Mouse (Mus musculus): Measurements from ENCODE around the gene Gm20388.

Gene Gm20388

DNA sequence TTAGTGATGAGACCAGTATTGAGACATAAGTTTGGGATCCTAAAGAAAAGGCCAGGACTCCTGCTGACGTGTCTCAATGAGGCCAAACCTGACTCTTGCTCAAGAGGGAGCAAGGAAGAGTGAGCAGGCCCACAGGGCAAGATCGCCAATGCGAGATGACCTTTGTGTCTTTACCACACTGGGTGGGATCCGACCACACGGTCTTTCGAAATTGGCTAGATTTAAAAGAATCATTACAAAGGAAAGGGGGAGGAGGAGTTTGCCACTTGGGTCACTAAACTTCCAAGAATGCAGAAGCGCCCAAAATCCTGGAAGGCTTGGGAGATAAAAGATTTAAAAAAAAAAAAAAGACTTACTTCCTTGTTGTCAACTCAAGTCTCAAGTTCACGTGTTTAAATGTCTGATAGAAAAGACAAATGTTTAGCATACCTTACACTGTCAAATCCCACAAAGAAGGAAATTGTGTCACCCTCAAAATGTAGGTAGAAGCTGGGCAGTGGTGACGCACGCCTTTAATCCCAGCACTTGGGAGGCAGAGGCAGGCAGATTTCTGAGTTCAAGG, 1936.7 kb downstream of the Gm20388 start:
- DNase-seq (ENCODE audit: low spot score), result no peak

GRCm38 (mm10) chr8:121847987-121848386, 1937.3 kb downstream of the Gm20388 start:
- DNase-seq (ENCODE audit: low spot score), result no peak

DNA sequence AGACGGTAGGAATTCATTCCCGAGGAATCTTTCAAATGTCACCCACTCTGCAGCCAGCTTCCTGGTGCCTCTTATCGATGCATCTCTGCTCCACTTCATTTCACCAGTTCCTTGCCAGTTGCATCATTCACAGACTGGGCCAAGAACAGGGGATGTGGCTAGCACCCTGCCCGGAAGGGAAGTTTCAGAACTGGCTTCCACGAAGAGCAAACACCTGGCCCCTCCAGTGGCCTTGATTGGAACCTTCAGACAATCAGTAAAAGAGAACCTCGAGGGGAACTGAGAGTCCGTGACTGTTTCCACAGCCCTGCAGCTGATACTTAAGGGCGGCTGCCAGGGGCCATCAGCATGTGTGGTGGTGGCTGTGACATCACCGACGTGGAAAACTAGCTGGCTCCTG, 1937.9 kb downstream of the Gm20388 start:
- no peak for DNase-seq (ENCODE audit: low spot score)

- no peak for DNase-seq (ENCODE audit: low spot score)
Measured at GRCm38 (mm10) chr8:121849303-121849702, 1938.7 kb downstream of the Gm20388 start.

DNA sequence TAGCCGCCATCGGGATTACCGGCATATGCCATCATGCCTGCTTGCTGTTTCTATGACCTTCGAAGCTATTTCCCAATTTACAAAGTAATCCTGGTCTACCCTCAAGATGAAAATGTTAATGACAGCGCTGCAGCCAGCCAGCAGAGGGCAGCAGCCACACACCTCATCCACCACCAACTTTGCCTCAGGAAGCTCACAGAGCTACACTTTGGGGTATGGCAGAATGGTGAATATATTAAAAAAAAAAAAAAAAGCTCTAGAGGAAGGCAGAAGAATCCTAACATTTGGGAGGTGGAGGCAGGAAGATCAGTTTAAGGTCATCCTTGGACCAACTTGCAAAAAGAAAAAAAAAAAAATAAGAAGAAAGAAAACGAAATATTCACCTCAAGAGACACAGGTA, 1939.4 kb downstream of the Gm20388 start:
- peak; percentile 58 for DNase-seq (ENCODE audit: low spot score)

- no peak for DNase-seq (ENCODE audit: low spot score)
Measured at GRCm38 (mm10) chr8:121850436-121850820, 1939.8 kb downstream of the Gm20388 start.

DNA sequence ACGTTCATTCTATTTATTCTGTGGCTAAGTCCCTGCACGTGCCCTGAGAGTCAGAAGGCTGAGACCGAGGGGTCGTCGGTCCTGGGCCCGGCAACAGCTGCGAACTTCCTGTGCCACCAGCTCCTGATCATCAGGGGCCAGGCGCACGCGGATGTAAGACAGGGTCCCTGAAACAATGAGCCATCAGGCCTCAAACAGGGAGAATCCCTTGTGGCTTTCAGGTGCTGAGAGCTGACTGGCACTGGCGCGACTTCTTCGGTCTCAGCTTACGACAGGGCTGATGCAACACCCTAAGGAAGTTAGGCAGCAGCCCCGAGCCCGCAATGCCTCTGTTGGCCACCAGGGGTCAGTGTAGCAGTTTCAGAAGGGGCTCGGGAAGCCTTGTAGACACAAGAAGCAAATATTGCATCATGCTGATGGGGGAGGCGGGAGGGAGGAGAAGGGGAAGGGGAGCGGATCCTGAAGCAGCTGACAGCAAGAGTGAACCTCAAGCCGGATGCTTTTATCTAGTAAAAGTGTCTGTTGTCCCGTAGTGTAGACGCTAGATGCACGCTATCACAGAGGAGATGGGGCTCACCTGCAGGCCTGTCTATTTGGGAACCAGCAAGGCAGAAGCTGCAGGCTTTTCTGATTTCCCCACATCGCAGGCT, 1940.3 kb downstream of the Gm20388 start:
- DNase-seq (ENCODE audit: low spot score), result peak; percentile 98

- DNase-seq (ENCODE audit: low spot score), result no peak
Measured at GRCm38 (mm10) chr8:121851716-121852115, 1941.1 kb downstream of the Gm20388 start.

DNA sequence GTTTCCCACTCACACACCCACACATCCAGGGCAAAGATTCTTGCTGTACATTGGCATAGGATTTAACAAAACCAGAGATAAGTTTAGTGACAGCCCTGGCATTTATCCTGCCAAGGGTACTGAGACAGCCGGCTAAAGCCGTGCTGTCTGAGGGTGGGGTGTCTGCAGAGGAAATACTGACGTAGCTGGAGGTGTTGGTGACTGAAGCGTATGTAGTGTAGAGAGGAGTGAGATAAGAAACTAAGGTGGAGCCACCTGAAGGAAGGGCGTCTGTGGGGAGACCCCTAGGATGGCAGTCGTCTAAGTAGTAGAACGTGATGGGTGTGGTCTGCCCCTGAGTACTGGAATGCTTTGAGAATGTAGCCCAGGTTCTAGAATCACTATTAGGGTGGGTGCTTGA, 1941.8 kb downstream of the Gm20388 start:
- no peak for DNase-seq (ENCODE audit: low spot score)

DNA sequence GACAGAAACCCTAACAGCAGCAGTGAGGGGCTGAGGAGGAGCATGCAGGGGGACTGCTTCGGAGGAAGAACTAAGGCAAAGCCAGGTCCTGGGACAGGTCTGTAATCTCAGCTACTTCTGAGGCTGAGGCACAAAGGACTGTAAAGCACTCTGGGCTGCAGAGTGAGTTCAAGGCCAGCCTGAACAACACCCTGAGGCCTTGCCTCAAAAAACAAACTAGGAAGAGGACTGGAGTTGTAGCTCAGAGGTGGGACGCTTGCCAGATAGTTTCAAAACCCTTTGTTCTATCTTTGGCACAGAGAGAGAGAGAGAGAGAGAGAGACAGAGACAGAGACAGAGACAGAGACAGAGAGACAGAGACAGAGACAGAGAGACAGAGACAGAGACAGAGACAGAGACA, 1942.9 kb downstream of the Gm20388 start:
- DNase-seq (ENCODE audit: low spot score), result no peak

- no peak for DNase-seq (ENCODE audit: low spot score)
Measured at GRCm38 (mm10) chr8:121856071-121856746, 1945.6 kb downstream of the Gm20388 start.

GRCm38 (mm10) chr8:121857331-121857730, 1946.7 kb downstream of the Gm20388 start:
- no peak for DNase-seq (ENCODE audit: low spot score)

DNA sequence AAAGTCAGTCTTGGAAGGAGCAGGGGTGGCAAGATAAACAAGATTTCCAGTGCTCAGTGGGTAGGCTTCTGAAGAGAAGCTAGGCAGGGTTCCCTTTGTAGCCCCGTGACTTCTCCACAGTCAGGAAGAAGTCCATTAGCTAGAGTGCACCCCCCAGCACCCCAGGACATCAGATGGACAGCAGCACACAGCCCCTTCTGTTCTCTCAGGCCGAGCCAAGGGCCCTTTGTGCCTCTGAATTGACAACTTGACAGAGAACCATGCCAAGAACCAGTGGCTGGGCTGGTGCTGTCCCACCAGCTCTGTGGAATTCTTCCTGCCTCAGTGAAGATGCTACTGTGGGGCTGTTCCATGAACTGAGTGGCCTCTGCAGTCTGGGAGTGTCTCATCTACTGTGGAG, 1947.1 kb downstream of the Gm20388 start:
- DNase-seq (ENCODE audit: low spot score), result no peak

DNA sequence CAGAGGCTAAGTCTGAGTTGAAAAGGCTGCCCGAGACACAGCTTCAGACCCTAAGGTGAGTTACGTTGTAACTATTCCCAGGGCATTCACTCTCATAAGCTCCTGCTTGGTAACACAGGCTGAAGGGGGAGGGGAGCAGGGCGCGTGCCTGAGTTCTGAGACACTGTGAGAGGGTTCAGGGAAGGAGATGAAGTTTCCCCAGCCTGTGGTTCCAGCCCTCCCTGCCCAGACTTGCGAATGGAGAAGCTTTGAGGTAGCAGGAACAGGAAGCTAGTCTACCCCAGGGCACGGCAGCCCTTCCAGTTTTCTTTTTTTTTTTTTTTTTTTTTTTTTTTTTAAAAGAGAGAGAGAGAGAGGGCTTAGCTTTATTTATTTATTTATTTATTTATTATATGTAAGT, 1950.6 kb downstream of the Gm20388 start:
- DNase-seq (ENCODE audit: low spot score), result no peak

GRCm38 (mm10) chr8:121861806-121862548, 1951.3 kb downstream of the Gm20388 start:
- DNase-seq (ENCODE audit: low spot score), result no peak

DNA sequence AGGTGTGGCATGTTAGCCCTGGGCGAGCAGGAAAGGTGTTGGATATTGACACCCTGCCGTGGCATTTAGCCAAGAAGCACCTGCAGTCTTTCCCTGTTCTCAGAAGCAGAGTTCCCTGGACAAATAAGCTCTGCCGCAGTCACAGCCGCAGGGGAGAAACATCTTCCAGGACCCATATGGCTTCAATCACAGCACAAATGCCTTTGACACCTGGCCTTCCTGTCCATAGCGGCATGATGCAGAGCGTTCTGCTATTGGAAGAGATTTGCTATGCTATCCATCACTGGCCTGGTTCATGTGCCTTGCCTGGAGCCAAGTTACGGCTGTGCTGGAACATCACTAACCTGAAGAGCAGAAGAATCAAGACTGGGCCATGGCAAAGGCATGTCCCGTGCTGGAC, 1954.7 kb downstream of the Gm20388 start:
- DNase-seq (ENCODE audit: low spot score), result no peak

GRCm38 (mm10) chr8:121868196-121868595, 1957.6 kb downstream of the Gm20388 start:
- DNase-seq (ENCODE audit: low spot score), result no peak

GRCm38 (mm10) chr8:121868896-121869295, 1958.3 kb downstream of the Gm20388 start:
- no peak for DNase-seq (ENCODE audit: low spot score)

DNA sequence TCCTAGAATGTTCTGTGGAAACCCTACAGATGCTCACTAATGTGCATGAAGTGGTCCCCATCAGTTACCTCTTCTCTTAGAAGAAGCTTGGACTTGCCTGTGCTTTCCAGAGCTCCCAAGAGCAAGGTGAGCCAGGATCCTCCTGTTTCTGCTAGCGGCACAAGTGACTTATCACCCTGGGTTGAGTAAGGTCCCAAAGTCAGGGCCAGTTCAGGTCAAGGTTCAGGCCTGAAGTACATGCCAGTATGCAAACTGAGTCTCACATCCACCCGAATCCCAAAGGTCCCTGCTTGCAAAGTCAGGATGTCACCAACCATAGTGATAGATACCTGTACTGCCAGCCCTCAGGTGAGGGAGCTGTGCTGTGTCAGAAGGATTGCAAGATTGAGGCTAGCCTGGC, 1959.5 kb downstream of the Gm20388 start:
- DNase-seq (ENCODE audit: low spot score), result no peak

DNA sequence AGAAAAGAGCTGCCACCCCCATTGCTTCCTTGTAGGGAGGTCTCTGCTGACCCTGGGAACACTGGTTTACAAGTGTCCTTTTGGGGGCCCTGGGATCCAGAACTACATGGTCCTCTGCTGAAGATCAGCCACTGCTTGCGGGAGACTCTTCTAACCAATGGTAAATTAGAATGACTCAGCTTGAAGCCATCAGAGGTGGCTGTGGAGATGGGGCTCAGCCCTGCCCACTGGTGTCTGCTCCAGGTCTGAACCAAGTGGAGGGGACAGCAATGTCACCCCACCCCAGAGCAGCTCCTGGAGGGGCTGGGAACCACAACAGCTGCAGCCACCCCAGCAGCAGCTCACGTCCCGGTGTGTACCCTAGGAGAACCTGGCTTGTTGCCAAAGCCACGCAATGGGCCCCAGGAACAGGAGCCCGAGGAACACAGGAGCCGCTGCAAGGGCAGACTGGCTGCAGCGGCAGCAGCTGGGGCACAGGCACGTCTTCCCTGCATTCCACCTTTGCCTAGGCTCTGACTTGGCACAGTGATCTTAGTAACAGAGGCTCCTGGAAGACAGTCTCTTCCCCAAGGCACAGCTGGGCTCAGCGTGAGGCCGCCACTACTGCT, 1961.3 kb downstream of the Gm20388 start:
- DNase-seq (ENCODE audit: low spot score), result no peak

DNA sequence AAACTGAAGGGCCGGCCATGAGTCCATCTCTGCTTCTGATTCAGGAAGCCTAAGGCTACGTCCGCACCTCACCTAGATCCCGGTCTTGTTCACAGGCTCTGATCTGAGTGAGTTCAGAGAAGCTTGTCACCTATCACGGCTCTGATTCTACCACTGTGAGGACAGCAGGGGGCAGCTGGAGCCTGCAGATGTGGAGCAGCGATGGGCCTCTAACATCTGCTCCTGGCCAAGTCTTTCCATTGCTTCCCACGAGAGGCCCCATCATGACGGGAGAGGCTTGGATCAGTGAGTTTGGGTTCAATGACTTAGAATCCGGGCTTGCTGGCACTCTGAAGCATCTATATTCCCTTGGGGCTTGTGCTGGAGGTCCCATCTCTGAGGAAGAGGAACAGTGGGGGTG, 1963.4 kb downstream of the Gm20388 start:
- peak; percentile 34 for DNase-seq (ENCODE audit: low spot score)

DNA sequence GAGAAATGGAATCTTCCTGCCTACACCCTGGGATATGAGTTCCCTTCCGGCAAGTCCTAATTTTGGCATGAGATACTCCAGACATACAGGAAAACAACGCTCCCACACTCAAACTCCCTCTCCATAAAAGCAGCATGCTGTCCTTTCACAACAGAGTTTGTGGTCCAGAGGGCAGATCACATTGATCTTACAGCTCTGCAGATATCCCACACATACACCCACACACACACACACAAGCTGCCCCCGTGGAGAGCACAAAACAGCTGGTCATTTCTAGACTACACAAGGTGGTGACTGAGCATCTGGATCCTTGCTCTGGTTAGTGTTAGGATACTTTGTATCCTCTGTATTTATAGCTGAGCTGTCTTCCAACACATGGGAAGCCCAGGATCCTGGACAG, 1964.4 kb downstream of the Gm20388 start:
- DNase-seq (ENCODE audit: low spot score), result no peak

GRCm38 (mm10) chr8:121875517-121875916, 1964.9 kb downstream of the Gm20388 start:
- DNase-seq (ENCODE audit: low spot score), result no peak

Data from urinary bladder, postnatal 25 days (tissue).